Mouse (Mus musculus): ENCODE measurements around the gene Il1r2. TPM values are rescaled to one million over a fixed set of nuclear protein-coding genes. Genes with fewer than 3 reads are reported as not detected.

Gene Il1r2
- polyA plus RNA-seq, 1 experiment: 0.19 TPM

DNA sequence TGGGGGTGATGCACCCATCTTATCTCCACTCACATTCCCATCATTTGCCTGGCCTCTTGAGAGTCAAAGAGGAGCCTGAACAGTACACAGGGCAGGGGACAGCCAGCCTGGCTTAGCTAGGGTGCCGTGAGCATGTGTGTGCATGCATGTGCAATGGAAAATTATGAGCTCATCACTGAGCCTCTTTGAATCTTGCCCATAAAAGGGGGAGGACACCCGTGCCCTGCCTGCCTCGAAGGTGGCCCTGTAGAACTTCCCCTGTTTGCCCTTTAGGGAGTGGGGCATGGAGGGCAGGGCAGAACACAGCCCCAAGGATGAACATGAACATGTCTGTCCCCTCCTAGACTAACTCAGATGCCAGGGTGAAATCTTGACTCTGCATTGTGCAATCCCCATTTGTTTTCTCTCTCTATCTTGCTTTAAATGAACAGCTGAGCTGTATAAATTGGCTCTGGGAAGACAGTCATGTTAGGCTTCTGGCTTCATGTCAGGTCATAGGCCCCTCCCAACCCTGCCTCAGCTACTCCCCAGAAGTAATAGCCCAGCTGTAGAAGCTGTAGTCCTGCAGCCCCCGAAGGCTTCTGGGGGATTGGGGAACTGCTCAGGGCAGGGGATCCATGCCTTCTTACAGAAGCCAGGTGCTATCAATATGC, 14.6 kb upstream of the Il1r2 start:
- peak; percentile 9 for DNase-seq (ENCODE audit: low read depth)

DNA sequence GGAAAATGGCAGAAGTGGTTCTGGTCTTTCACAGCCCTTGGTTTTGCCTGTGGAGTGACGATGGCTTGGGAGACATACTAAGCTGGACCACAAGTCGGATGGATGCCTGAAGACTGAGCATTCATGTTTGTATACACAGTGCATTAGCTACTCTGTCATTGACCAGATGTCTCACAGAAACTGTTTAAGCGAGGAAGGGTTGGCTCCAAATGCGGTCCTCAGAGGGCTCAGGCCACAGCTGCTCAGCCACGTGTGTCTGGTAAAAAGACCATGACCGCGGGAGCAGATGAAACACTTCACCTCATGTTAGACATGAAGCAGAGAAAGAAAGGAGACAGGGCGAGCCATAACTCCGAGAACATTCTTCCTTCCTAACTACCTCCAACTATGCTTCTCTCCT, 12.5 kb upstream of the Il1r2 start:
- no peak for DNase-seq (ENCODE audit: low read depth)

DNA sequence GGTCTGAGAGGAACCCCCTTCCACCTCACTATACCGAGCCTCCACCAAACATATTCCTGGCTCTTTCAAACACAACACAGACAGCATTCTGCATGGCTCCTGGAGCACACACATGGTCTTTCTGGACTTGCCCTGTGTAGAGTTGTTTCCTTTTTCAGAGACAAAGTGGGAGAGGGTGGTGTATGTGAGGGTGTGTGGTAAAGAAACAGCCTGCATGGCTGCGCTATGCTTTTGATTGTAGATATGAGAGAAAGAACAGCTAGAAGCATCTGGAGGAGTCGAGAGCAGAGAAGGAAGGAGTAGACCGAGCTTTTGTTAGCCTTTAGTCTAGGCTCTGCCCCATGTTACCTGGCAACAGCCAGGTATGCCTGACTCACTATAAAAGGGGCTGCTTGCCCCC, 10.5 kb upstream of the Il1r2 start:
- DNase-seq (ENCODE audit: low read depth): no peak

DNA sequence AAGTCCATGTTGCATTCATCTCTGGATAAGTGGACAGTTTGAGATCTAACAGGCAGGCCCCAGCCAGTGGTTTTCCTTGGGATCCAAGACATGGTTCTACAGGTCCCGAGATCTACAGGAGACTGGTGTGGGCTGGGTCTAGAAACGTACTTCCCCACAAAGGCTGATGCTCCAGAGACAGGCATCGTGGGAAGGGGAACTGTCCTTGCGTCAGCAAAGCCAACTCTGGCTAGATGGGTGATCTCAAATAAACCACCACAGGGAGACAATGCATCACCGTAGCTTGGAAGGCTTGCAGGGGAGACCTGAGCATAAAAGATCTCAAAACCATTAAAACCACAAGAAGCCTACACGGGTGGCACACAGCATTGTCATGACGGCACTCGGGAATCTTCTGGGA, 9.4 kb upstream of the Il1r2 start:
- DNase-seq (ENCODE audit: low read depth): no peak

DNA sequence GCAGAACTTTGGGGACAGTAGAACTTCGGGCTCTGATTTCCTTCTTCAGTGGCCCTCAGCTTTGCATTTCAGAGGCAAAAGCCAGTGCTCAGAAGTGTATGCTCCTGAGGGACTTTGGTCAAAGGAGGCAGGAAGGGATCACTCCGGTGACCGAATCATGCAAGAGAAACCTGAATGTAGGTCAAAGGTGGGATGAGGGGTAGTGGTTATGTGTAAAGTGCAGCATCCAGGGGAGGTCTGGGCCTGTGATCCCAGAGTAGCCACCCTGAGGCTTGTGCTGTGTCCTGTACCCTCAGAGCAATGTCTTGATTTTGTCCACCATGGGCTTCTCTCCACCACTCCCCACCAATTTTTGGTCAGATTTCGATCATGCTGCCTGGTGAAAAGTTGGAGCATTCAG, 1.3 kb upstream of the Il1r2 start:
- DNase-seq (ENCODE audit: low read depth): no peak

DNA sequence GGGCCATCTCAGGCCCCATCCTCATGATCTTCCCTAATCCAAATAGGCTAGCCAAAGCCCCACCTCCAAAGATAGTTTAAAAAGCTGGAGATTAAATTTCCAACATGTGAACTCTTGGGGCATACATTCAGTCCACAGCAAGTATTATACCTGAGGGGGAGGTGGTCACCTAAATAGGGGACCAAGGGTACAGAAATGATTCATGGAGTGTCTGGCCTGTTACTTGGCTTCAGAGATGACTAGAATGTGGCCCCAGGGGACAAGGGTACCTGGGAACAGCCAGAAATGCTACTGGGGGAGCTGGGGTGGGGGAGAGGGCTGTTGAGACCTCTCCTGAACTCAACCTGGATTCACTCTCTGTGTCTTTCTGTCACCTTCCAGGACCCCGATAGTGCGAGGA, 3.4 kb downstream of the Il1r2 start:
- DNase-seq (ENCODE audit: low read depth): no peak

DNA sequence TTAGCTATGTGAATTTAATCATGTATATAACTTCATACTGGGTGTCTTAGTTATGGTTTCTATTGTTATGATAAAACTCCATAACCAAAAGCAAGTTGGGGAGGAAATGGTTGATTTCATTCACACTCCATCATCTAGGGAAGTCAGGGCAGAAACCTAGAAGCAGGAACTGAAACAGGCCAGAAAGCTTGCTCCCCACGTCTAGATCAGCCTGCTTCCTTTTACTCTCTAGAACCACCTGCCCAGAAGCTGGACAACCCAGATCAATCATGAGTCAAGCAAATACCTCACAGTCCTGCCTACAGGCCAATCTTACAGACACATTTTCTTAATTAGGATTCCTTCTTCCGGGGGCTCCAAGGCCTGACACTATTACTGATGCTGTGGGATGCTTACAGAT, 7.2 kb downstream of the Il1r2 start:
- no peak for DNase-seq (ENCODE audit: low read depth)

DNA sequence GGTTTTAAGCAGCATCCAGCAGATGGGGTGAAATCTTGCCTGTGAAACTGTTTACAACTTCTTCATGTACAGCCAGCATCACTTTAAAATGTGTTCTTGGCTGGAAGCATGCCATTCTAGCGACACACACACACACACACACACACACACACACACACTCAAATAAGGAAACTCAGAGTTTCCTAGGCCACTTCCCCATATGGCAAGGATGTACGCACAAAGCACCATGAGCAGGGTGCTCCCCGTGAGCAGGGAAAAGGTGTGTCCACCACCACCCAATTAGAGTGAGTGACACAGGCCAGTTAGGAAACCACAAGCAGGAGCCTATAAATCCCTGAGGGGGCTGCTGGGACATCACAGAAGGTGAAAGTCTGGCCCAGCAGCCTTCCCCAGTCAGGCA, 10.5 kb downstream of the Il1r2 start:
- DNase-seq (ENCODE audit: low read depth): no peak

DNA sequence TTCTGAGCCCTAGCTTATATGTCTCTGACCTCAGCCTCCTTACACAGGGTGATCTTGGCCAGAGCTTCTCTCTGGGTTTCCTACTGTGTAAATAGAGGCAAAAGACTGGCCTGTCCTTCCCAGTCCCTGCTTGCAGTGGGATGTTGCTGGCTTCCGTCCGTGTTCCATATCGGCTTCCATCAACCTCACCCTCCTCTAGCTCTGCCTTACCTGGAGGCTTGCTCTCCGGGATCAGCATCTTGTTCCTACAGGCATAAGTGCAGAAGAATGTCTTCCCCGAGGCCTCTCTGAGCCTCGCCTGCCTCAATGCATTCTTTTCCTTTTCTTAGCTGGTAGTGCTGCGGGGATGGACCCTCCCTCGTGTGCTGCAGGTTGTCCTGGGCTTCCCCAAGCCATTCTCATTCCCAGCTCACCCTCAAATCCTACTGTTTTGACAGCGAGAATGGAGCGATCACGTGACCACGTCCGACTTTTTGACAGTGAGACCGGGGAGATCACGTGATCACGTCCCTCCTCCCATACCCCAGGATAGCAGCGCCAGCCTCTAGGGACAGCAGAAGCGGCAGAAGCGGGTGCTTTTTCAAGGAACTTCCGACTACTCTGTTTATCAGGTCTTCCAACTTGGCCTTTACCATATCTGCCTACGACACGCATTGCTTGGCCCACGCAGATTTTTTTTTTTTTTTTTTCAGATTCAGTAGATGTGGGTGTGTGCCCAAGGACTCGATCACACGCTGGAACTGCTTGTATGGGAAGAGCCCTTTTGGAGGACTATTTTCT, 11.7 kb downstream of the Il1r2 start:
- no peak for DNase-seq (ENCODE audit: low read depth)

DNA sequence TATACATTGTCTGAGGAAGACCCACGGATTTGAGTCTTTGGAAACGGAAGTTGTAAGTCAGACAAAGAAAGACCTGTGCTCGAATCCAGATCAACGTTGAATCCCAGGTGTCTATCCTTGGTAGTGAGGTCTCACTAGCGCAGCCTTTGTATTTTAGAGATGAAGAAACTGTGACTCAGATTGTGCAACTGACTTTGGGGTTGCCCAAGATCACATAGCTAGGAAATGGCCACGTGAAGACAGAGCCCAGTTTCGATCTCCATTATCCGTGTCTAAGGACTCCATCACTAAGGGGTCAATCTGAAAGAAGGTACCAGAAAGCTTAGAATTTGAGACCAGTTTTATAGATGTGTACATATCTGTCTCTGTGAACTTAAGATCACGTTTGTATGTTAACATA, 17.3 kb downstream of the Il1r2 start:
- no peak for DNase-seq (ENCODE audit: low read depth)

DNA sequence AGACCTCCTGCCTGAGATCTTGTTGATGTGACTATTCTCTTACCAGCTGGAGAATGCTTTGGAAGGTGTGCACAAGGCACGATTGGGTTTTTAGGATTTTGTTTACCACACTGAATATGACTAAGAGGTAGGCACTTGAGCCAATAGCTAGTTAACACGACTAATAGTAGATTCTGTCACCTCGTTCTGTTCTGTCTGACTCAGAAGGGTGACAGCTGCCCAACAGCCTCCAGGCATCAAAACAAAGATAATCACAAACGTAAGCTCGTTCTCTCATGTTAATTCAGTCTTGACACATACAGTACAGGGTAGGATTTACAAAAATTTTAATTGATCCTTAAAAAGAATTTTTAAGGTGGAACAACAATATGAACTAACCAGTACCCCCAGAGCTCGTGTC, 18.7 kb downstream of the Il1r2 start:
- no peak for DNase-seq (ENCODE audit: low read depth)

DNA sequence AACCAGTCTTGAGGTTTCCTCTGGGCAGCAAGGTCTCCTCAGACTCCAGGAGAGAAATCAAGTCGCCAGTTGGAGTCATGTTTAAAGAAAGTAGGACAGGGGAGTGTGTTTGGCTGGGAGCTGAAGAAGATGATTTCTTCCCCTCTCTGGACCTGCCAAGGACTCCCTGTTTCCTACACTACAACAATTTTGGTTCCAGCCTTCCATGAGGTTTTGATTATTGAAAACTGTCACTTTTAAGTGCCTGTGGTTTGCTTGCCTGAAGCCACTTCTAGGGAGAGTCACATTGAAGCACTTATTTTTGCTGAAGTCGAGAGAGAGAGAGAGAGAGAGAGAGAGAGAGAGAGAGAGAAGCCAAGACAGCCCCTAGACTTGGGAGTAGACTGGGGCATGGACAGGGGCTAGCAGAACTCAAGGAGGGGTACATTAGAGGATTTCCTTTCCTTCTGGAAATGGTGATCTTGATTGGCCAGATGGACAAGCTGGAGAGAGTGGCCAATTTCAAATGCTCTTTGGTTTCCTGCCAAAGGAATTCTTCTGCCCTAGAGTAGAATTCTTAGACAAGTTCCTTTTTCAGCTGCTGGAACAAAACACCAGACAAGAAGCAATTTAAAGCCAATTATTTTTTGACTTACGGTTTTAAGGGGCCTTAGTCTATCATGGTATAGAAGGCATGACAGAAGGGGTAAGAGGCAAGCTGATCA, 20.9 kb downstream of the Il1r2 start:
- DNase-seq (ENCODE audit: low read depth): no peak

DNA sequence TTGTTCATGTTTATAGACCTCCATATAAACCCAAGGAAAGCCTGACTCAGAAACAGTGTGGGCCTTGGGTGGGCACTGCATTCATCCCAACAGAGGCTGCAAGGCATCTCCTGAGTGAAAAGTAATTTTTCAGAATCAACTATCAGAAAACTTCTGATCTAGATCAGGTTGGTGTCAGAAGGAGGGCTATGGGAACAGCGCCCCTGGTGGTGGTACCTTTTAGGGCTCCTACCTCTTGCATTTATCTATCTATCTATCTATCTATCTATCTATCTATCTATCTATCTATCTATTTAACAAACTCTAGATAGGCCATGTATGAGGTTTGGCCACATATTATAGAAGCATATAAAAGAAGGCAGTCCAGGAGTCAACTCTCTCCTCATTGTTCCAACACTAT, 21.7 kb downstream of the Il1r2 start:
- DNase-seq (ENCODE audit: low read depth): no peak

DNA sequence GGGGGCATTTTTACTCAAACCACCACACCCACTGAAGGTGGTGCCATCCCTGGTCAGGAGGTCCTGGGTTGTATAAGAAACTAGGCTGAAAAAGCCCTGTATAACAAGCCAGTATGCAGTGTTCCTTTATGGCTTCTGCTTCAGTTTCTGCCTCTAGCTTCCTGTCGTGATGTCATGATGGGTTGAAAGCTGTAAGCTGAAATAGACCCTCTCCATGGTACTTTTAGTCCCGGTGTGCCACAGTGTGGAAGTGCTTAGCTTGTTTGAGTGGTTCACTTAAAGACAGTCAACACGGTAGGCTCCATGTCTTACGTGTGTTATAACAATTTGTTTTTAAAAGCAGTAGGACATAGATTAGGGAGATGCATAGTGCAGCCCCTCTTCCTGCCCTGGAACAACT, 32.4 kb downstream of the Il1r2 start:
- no peak for DNase-seq (ENCODE audit: low read depth)

DNA sequence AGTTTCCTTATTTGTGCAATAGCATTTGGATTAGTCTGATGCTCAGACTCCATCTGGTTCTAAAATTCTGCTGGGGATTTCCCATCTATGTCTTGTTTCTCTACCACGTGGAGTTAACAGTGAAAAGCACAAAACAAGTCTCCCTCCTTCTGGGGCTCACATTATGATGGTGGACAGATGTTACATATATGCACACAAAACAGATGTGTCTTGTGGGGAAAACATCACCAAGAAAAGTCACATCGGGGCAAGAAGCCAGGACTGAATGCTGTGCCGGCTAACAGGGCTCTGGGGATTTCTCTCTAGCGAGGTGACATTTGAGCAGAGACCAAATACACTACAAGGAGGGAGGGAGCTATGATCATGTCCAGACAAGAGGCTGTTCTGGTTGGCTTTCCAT, 32.8 kb downstream of the Il1r2 start:
- DNase-seq (ENCODE audit: low read depth): no peak

DNA sequence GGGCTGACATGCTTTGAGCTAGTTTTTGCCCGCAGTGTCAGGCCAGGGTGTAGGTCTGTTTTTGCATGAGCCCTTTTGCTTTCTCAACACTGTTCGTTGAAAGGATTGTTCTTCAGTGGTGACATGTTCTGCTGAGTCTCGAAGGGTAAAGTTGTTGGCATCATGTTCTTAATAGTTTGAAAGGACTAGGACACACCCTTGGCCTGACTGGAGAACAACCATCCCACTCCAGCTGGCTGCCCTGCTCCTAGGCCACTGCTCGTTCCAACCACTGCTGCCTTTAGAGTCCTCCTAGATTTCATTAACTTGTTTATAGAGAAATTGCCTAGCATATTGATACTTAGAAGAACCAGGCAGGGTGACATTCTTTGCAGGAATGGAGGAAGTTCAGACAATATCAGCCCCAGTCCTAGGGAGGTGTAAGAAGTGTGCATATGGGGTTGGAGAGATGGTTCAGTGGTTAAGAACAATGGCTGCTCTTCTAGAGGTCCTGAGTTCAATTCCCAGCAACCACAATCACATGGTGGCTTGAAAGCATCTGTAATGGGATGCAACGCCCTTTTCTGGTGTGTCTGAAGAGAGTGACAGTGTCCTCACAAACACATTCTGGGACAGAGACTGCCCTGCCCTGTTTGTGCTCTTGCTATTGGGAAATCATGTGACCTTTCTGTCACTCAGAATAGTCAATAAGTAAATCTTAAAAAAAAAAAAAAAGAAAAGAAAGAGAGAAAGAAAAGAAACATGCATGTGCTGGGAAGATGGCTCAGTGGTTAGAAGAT, 34.3 kb downstream of the Il1r2 start:
- no peak for DNase-seq (ENCODE audit: low read depth)

DNA sequence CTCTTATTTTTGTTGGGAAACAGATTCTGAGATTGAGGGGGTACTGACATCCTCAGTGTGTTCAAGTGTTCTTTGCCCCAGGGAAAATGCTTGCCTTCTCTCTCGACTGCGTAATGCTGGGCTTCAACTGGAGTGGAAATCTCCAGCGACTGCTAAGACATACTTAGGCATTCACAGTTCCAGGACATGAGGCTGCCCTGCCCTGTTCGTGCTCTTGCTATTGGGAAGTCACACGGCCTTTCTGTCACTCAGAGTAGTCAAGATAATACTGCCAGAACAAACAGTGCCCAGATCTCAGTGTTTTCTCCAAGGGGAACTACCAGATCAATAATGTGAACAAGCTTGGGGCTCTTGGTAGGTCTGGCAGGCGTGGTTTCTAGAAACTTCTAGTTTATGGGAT, 35.9 kb downstream of the Il1r2 start:
- DNase-seq (ENCODE audit: low read depth): no peak

DNA sequence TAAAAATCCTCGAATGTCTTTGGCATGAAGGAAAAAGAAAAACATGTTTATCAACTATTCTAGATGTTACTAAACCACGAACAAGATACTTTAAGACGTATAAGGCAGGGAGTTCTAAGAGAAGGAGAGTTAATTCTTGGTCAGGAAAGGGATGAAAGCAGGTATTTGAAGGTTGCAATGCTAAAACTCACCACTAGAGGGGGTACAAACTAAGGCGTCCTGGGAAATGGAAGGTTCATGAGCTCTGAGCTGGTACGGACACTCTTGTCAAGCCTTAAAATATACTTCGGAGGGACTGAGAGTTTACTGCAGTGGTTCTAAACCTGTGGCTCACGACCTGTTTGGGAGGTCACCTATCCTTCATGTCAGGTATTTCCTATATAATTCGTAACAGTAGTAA, 41.4 kb downstream of the Il1r2 start:
- DNase-seq (ENCODE audit: low read depth): no peak

DNA sequence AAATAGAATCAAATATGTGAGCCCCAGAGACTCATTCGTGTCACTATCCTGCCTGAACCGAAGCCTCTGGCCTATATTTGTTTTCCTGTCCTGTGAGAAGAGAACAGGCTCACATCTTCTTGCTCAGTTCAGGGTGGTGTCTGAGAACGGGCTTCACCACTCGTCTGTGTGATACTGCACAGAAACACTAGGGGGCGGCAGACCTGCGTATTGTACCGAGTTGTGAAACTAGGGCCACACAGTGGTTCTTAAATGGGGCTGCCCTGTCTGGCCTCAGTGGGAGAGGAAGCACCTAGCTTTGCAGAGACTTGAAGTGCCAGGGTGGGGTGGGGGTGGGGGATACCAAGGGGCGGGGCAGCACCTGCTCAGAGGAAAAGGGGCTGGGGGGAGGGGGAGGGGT, 42.5 kb downstream of the Il1r2 start:
- no peak for DNase-seq (ENCODE audit: low read depth)

DNA sequence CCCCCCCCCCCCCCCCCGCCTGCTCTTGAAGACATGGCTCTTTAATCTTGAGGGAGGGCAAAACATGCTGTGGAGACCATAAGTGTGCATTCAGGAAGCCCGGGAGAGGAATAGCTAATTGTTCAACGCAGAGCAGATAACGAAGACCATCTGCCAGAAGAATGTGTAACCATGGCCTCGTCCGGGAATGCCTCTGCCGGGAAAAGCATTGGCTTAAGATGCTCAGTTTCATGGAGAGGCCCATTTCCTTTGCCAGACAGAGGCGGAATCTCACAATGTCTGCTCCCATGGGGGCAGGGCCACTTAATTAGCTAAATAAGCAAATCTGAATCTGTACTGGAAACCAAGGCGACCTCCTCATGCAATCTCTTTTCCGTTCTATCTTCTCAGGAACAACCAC, 43.7 kb downstream of the Il1r2 start:
- no peak for DNase-seq (ENCODE audit: low read depth)

DNA sequence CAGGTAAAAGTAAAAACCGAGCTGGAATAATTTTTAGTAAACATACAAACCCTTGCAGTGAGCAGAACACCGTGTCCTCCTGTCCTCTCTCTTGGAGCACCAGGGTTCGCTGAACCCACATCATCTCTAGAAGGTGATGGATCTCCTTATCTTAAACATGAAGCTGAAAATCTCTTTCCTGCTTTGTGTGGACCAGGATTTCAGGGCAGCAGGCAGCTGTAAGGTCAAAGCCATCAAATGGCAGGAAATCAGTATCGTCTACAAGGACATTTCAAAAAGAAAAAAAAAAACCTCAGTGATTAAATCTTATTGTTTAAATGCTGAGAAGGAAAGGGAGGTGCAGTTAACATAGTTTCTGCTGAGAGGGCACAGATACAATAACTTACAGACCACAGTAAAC, 50.4 kb downstream of the Il1r2 start:
- DNase-seq (ENCODE audit: low read depth): no peak

DNA sequence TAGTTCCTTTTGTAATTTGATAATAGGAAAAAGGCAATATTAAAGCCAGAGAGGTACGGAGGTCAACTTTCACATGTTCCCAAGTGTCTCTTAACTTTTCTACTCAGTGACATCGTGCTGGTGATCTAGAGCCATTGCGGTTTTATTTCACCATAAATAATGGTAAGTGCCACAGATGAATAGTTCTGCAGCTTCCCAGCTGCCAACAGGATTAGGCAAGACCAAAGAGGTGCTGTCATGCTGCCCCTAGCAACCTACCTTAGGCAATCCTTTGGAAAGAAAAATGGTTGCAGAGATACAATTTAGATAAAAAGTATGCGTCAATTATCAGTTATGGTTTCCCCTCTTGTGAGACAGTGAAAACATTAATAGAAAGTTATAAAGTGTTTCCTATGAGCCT, 54.6 kb downstream of the Il1r2 start:
- no peak for DNase-seq (ENCODE audit: low read depth)
